Mouse (Mus musculus) liver, embryonic 14.5 days (tissue): ENCODE results near the gene Bnc2. TPM values are rescaled to one million over a fixed set of nuclear protein-coding genes. Genes with fewer than 3 reads are reported as not detected.

Experiments
- ATAC-seq: fragments of 200-750 bp; cut with Nextera tagmentation; 2 replicates; pipeline ENCODE4 v1.8.0; 2017; ENCODE audit warnings: moderate number of reproducible peaks, mild to moderate bottlenecking, moderate library complexity; ENCODE audit not compliant: insufficient read depth
- DNase-seq, 3 experiments: peaks; one replicate each; pipeline ENCODE4 v3.0.0-alpha.2; 2012 to 2013; ENCODE audit warnings: low read depth in 3 of 3, low spot score in 3 of 3
- H3K27ac ChIP-seq: fragments of 300-500 bp; sonication (generic); 2 replicates; pipeline ENCODE4 v1.5.1; 2014; ENCODE audit warnings: moderate library complexity, mild to moderate bottlenecking, control low read depth, inconsistent platforms
- H3K27me3 ChIP-seq: fragments of 300-500 bp; sonication (generic); 2 replicates; pipeline ENCODE4 v1.6.1; 2014; ENCODE audit warnings: mild to moderate bottlenecking, low read length, moderate library complexity; ENCODE audit not compliant: control insufficient read depth, insufficient read depth
- H3K36me3 ChIP-seq: fragments of 300-500 bp; sonication (generic); replicated peaks from 2 replicates; pipeline ENCODE4 v1.6.1; 2014; ENCODE audit warnings: low read depth; ENCODE audit not compliant: control insufficient read depth, insufficient read depth
- H3K4me1 ChIP-seq, 2 experiments: fragments of 200-500 bp in 1 of 2; fragments of 300-500 bp in 1 of 2; sonication (generic) in 1 of 2; replicated peaks; 2 replicates each; pipeline ENCODE4 v1.6.1; 2012 to 2014; ENCODE audit warnings: antibody characterized with exemption in 1 of 2, inconsistent platforms in 1 of 2, low read length in 1 of 2; ENCODE audit not compliant: control insufficient read depth in 2 of 2, insufficient read depth in 2 of 2
- H3K4me2 ChIP-seq: fragments of 300-500 bp; sonication (generic); 2 replicates; pipeline ENCODE4 v1.6.1; 2014; ENCODE audit warnings: low read depth, mild to moderate bottlenecking, control low read depth, moderate library complexity
- H3K4me3 ChIP-seq, 2 experiments: fragments of 200-500 bp in 1 of 2; fragments of 300-500 bp in 1 of 2; sonication (generic) in 1 of 2; 2 replicates each; pipeline ENCODE4 v1.5.1; 2012 to 2014; ENCODE audit warnings: low read depth in 2 of 2, low read length in 2 of 2, mild to moderate bottlenecking in 2 of 2, control low read depth in 1 of 2, inconsistent platforms in 1 of 2, moderate library complexity in 1 of 2; ENCODE audit not compliant: insufficient read depth in 1 of 2
- H3K9ac ChIP-seq: fragments of 300-500 bp; sonication (generic); replicated peaks from 2 replicates; pipeline ENCODE4 v1.6.1; 2014; ENCODE audit warnings: mild to moderate bottlenecking, control low read depth, moderate library complexity
- H3K9me3 ChIP-seq: fragments of 300-500 bp; sonication (generic); 2 replicates; pipeline ENCODE4 v1.6.1; 2016; ENCODE audit warnings: low read length, mixed read lengths; ENCODE audit not compliant: control insufficient read depth
- CTCF ChIP-seq: IDR thresholded peaks from 2 replicates; pipeline ENCODE4 v1.5.1; 2016; ENCODE audit warnings: antibody characterized with exemption, low read depth, control low read depth
- EP300 ChIP-seq: IDR thresholded peaks from 2 replicates; pipeline ENCODE4 v1.6.1; 2016; ENCODE audit warnings: antibody characterized with exemption, low read depth
- WGBS: fragments of 180-500 bp; shearing (Covaris S2); extraction: QIAGEN DNeasy Blood & Tissue Kit; methylation state at CpG from one replicate; pipeline ENCODE4 v1.1.7; 2014; ENCODE audit not compliant: insufficient replicate concordance; 5-methylcytosine and 5-hydroxymethylcytosine counted together
- polyA plus RNA-seq, 2 experiments: library from polyadenylated mRNA; depleted of rRNA in 1 of 2; stranded (reverse) in 1 of 2; unstranded in 1 of 2; fragments of >200 nt; fragmentation: Nextera tagmentation in 1 of 2; extraction: Ambion mirVana in 1 of 2; gene quantifications; 2 replicates each; pipeline versions ENCODE4 v1.2.1 to v1.2.3; 2012 to 2014

Bnc2 gene
- polyA plus RNA-seq, 2 experiments = 0.17 to 0.46 TPM

DNA sequence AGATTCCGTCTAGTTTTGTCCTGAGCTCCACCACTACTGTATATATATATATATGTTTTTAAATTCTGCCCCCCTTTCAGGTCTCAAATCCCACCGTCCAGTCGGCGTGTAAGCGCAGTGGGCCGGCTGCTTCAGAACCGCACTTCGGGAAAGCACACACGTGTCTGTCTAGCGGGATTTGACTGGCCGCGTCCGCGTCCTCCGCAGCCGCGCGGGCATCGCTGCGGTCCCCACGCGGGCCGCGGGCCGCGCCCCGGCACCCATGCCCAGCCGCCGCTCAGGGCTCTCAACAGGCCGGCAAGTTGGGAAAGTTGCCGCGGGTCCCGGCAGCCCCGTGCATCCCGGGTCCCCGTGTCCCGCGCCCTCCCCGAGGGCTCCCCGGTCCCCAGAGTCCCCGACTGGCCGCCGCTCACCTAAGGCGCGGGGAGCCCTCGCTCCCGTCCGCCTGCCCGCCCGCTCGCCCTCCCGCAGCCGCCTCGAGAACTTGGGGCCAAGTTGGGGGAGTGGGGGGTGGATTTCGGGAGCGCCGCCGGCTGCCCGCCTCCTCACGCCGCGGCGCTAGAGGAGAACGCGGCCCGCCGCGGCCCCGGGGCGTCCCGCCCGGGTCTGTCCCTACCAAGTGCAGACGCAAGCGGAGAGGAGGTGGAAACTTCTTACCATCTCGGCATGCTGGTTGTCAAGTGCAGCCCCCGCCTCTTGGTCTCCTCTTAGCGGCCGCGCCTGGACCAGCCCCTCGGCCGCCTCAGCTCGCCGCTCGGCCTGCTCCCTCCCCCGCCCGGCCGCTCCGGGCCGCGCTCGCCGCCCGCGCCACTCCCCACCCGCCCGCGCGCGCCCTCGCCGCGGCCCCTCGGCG is 531 bp downstream of the Bnc2 start:
- under 1% methylated on average over 83 of the region's 104 CpGs for WGBS
- no peak for ATAC-seq
- no peaks in the 10 kb centered on the region for H3K4me1 ChIP-seq
- peaks cover 47% of the 10 kb centered on the region for H3K27me3 ChIP-seq
- TF ChIP-seq CTCF (no peak), EP300 (no peak)
- peak overlapping the region; percentile 50 for H3K4me2 ChIP-seq
- no peaks in the 10 kb centered on the region for H3K9me3 ChIP-seq
- H3K9ac ChIP-seq = no peak overlapping the region
- H3K36me3 ChIP-seq = no peaks in the 10 kb centered on the region
- no peak for DNase-seq
- H3K4me3 ChIP-seq = peak overlapping the region; percentile 40 to 49
- no peak overlapping the region for H3K27ac ChIP-seq

DNA sequence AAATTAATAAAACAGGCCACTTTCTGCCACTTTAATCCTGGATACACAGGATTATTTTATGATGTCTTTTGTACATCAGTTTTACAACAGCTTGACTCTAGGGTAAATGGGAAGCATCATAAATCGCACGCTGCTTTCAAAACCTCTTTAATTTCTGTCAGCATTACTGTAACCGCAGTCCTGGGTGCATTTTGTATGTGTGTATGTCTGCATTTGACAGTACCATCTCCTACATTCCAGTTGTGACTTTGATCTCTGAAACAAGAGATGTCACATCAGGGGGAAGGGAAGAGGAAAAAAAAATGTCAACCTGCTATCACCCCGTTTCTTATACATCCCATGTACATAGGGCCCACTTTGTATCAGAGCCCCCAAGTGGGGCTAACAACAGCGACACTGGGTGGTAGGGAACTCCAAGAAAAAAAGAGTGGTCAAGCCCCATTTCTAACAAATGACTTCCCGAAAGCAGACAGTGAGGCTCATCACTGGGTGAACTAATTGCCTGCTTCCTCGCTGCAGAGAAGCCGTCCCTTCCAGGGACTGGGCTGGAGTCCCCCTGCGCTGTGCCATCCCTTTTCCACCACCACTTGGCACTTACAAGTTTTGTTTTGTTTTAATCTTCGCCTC is 1.3 kb downstream of the Bnc2 start:
- Histone ChIP-seq H3K4me2 (no peak overlapping the region; the same call in 1 of the 2 replicates), H3K27ac (no peak overlapping the region), H3K4me1 (no peaks in the 10 kb centered on the region), H3K4me3 (no peak overlapping the region), H3K9ac (no peak overlapping the region), H3K9me3 (no peaks in the 10 kb centered on the region), H3K27me3 (peaks cover 47% of the 10 kb centered on the region), H3K36me3 (no peaks in the 10 kb centered on the region)
- TF ChIP-seq CTCF = no peak
- no peak for TF ChIP-seq EP300
- WGBS = 16% methylated on average over 10 of the region's 10 CpGs
- DNase-seq (no peak), ATAC-seq (no peak)

DNA sequence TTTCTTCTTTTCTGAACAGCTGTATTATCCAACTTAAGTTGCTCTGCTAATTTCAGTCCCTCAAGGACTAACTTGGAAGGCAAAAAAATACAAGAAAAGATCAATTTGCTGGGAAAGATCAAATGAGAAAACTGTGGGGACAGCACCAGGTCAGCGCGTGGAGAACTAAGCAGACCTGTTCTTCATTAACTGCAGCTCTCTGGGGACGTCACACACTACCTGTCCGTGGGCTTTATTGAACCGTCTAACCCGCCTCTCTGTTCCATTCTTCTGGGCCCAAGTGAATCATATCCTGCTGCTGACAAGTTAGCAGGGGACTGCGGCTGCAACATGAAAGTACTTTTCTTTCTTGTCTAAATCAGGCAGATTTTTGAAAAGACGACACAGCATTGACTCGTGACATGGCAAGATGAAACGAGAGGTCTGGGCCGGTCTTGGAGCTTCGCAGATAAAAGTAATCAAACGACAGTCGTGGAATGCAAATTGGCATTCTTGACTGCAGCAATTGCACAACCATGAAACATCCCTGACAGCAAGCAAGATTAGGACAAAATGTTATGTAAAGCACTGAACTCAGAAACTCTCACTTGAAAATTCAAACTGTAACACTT is 2.8 kb downstream of the Bnc2 start:
- H3K4me2 ChIP-seq = no peak overlapping the region
- peaks cover 47% of the 10 kb centered on the region for H3K27me3 ChIP-seq
- H3K36me3 ChIP-seq = no peaks in the 10 kb centered on the region
- 15% methylated on average over 14 of the region's 14 CpGs for WGBS
- TF ChIP-seq CTCF = no peak
- no peak for TF ChIP-seq EP300
- DNase-seq = no peak
- no peaks in the 10 kb centered on the region for H3K9me3 ChIP-seq
- no peak overlapping the region for H3K4me3 ChIP-seq
- H3K9ac ChIP-seq = no peak overlapping the region
- H3K27ac ChIP-seq = no peak overlapping the region
- ATAC-seq = no peak
- no peaks in the 10 kb centered on the region for H3K4me1 ChIP-seq

DNA sequence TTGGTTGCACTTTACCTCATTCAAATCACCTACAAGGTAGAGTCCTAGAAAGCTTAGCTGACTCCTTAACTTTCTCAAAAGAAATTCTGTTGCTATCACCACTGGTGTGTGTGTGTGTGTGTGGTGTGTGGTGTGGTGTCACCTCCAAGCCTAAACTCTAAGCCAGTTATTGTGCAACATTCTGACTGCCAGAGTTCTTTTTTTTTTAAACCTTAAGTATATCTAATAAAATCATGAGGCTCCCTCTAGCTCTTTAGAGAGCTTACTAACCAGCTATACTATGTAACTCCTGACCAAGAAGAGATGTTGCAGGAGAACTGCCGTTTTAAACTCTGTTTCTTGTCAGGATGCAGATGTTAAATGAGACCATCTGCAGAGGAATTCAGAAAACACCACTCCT is 4.1 kb downstream of the Bnc2 start:
- Histone ChIP-seq H3K4me2 (no peak overlapping the region), H3K36me3 (no peaks in the 10 kb centered on the region), H3K4me3 (no peak overlapping the region), H3K27me3 (peaks cover 34% of the 10 kb centered on the region), H3K27ac (no peak overlapping the region), H3K9ac (no peak overlapping the region), H3K4me1 (no peaks in the 10 kb centered on the region), H3K9me3 (no peaks in the 10 kb centered on the region)
- no peak for ATAC-seq
- 31% methylated on average over 1 of the region's 1 CpGs for WGBS
- TF ChIP-seq CTCF (no peak), EP300 (no peak)
- DNase-seq = no peak

DNA sequence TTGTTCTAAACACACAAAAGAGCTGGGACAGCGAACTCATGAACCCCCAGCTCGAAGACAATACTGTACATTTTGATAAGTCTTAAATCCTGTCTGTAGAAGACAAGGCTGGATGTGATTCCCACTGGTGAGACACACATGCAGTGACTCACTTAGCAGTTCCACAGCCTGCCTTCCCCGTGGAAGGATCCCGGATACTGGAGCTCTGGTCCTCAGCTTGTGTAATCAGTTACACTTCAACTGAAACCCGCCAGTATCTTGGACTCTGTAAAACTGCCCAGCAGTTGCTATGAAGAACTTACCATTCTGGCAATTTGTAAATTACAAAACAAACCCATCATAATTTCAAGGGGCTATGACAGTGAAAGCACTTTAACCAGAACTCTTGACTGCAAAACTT is 5.4 kb downstream of the Bnc2 start:
- H3K27ac ChIP-seq = no peak overlapping the region
- ATAC-seq (no peak), DNase-seq (no peak)
- H3K4me1 ChIP-seq = no peaks in the 10 kb centered on the region
- no peaks in the 10 kb centered on the region for H3K36me3 ChIP-seq
- H3K27me3 ChIP-seq = peaks cover 20% of the 10 kb centered on the region
- 57% methylated on average over 5 of the region's 5 CpGs for WGBS
- H3K9me3 ChIP-seq = no peaks in the 10 kb centered on the region
- no peak overlapping the region for H3K9ac ChIP-seq
- TF ChIP-seq EP300 (no peak), CTCF (no peak)
- no peak overlapping the region for H3K4me2 ChIP-seq
- no peak overlapping the region for H3K4me3 ChIP-seq
